Comparison of ENCODE assay signal across 22 mouse cellular contexts in genomic region chr3:20026481-20026880, GRCm38 (mm10). TPM values are rescaled to one million over a fixed set of nuclear protein-coding genes. Genes with fewer than 3 reads are reported as not detected.
DNase-seq lines count a peak whose midpoint lies in the region; ATAC-seq and TF ChIP-seq lines count a peak whose summit lies in the region.
"Had no signal": no experiment of that assay in that cellular context is flagged by ENCODE, and none has a peak within 500 bp of the region (broad histone marks: within the 10 kb centered on the region; RNA-seq: fewer than 3 reads in every experiment).

No protein-coding gene starts in this region.

- H3K4me2 ChIP-seq in hindbrain, embryonic 12.5 days (replicated peaks) = no peak overlapping the region
- H3K4me2 ChIP-seq: embryonic facial prominence, embryonic 13.5 days; forebrain, embryonic 12.5 days; heart, embryonic 12.5 days; hindbrain, embryonic 15.5 days had no signal

- peaks cover 22% of the 10 kb centered on the region for H3K36me3 ChIP-seq in spleen, adult 2 months (ENCODE audit: control insufficient read depth, insufficient read depth, low read length)
- H3K36me3 ChIP-seq in MEL (ENCODE audit: control insufficient read depth in 1 of 2, insufficient read depth in 2 of 2, low read length in 2 of 2) = peaks cover 27 to 39% of the 10 kb centered on the region in 2 experiments
- H3K36me3 ChIP-seq in hindbrain, embryonic 12.5 days = peaks cover 45% of the 10 kb centered on the region

- TF ChIP-seq CTCF in spleen, adult 2 months (IDR thresholded peaks at IDR 0.05; ENCODE audit: extremely low read depth, insufficient read depth, insufficient read length, insufficient replicate concordance) = no peak
- TF ChIP-seq CTCF in MEL (IDR thresholded peaks at IDR 0.05 in 2 of 3, conservative IDR thresholded peaks at IDR 0.05 in 1 of 3; ENCODE audit: control insufficient read depth in 1 of 3, insufficient read depth in 1 of 3, low read depth in 2 of 3, low read length in 3 of 3, poor library complexity in 1 of 3, severe bottlenecking in 1 of 3) = no peak

- no peaks in the 10 kb centered on the region for H3K9me3 ChIP-seq in MEL (replicated peaks; ENCODE audit: insufficient read depth, low read length)
- no peaks in the 10 kb centered on the region for H3K9me3 ChIP-seq in hindbrain, embryonic 12.5 days (replicated peaks)
- H3K9me3 ChIP-seq: embryonic facial prominence, embryonic 13.5 days; forebrain, embryonic 12.5 days; heart, embryonic 12.5 days; hindbrain, embryonic 10.5 days; hindbrain, embryonic 15.5 days had no signal

- ATAC-seq in megakaryocyte, adult 5-6 weeks (ENCODE audit: poor library complexity, severe bottlenecking) = peak; percentile 33
- no peak for ATAC-seq in hindbrain, embryonic 12.5 days (ENCODE audit: low FRiP score)
- ATAC-seq: activated CD4-positive, CD25-positive, alpha-beta regulatory T cell, adult 4 months; CD4-positive, CD25-positive, alpha-beta regulatory T cell, adult 4 months; forebrain, embryonic 16.5 days; Patski had no signal

- no peak for TF ChIP-seq RAD21 in MEL (IDR thresholded peaks at IDR 0.05; ENCODE audit: low read depth, low read length)

- no peak overlapping the region; the same call in 1 of the 2 replicates for H3K9ac ChIP-seq in MEL (ENCODE audit: control insufficient read depth, low read depth, low read length, poor library complexity, severe bottlenecking)
- no peak overlapping the region for H3K9ac ChIP-seq in hindbrain, embryonic 12.5 days
- H3K9ac ChIP-seq: embryonic facial prominence, embryonic 13.5 days; forebrain, embryonic 12.5 days; heart, embryonic 12.5 days; hindbrain, embryonic 15.5 days had no signal

- H3K4me3 ChIP-seq in spleen, adult 2 months (ENCODE audit: extremely low read depth, insufficient read depth, insufficient read length) = no peak overlapping the region
- H3K4me3 ChIP-seq in MEL (ENCODE audit: control insufficient read depth in 1 of 2, insufficient read depth in 1 of 2, low read depth in 2 of 2, low read length in 2 of 2) = no peak overlapping the region
- H3K4me3 ChIP-seq in brown adipose tissue, adult 24 weeks (ENCODE audit: insufficient read depth, low read depth, low read length) = no peak overlapping the region
- no peak overlapping the region for H3K4me3 ChIP-seq in hindbrain, embryonic 12.5 days
- H3K4me3 ChIP-seq: embryonic facial prominence, embryonic 13.5 days; forebrain, embryonic 12.5 days; heart, embryonic 12.5 days; hindbrain, embryonic 10.5 days; hindbrain, embryonic 15.5 days had no signal

- H3K79me2 ChIP-seq in MEL (ENCODE audit: control insufficient read depth, insufficient read depth, low read length, poor library complexity) = no peaks in the 10 kb centered on the region

- H3K4me1 ChIP-seq in spleen, adult 2 months (ENCODE audit: control insufficient read depth, insufficient read depth, insufficient read length) = peaks cover 14% of the 10 kb centered on the region; the same call in 1 of the 2 replicates
- H3K4me1 ChIP-seq in MEL (ENCODE audit: control insufficient read depth in 1 of 2, insufficient read depth in 2 of 2, low read length in 2 of 2) = peaks cover 15 to 31% of the 10 kb centered on the region in 2 experiments
- no peaks in the 10 kb centered on the region; the same call in 1 of the 2 replicates for H3K4me1 ChIP-seq in brown adipose tissue, adult 24 weeks (ENCODE audit: control insufficient read depth, insufficient read depth, insufficient read length, low read length)
- no peaks in the 10 kb centered on the region for H3K4me1 ChIP-seq in hindbrain, embryonic 12.5 days
- H3K4me1 ChIP-seq: embryonic facial prominence, embryonic 13.5 days; forebrain, embryonic 12.5 days; heart, embryonic 12.5 days; hindbrain, embryonic 10.5 days; hindbrain, embryonic 15.5 days had no signal

- no peak for DNase-seq in spleen, adult 2 months (ENCODE audit: low read depth in 1 of 2, low spot score in 2 of 2)
- DNase-seq in spleen, postnatal 10 days (ENCODE audit: low spot score in 2 of 2) = no peak
- peak; percentile 38 for DNase-seq in MEL (ENCODE audit: low read depth, low spot score)
- no peak for DNase-seq in cerebellum, adult 18-20 months
- no peak for DNase-seq in ovary, postnatal 36 days (ENCODE audit: low spot score)
- DNase-seq: adrenal gland, postnatal 14 days; cerebellum, adult 11 months; cerebellum, adult 9-10 months; cerebellum, postnatal 25 days; gastrocnemius, postnatal 14 days had no signal

- no peak for TF ChIP-seq POLR2A in spleen, adult 2 months (IDR thresholded peaks at IDR 0.05; ENCODE audit: low read depth, low read length)
- TF ChIP-seq POLR2A in MEL (IDR thresholded peaks at IDR 0.05; ENCODE audit: control insufficient read depth in 1 of 2, insufficient read depth in 1 of 2, low read depth in 1 of 2, low read length in 2 of 2, poor library complexity in 1 of 2) = no peak

- H3K27ac ChIP-seq in spleen, adult 2 months (ENCODE audit: insufficient read depth, low read length) = peak overlapping the region; percentile 79
- H3K27ac ChIP-seq in MEL (ENCODE audit: control insufficient read depth, low read depth, low read length) = peak overlapping the region; percentile 63
- H3K27ac ChIP-seq in brown adipose tissue, adult 24 weeks (replicated peaks; ENCODE audit: low read depth, low read length) = peak overlapping the region; percentile 79; the same call in 1 of the 2 replicates
- H3K27ac ChIP-seq in hindbrain, embryonic 12.5 days = no peak overlapping the region
- H3K27ac ChIP-seq: embryonic facial prominence, embryonic 13.5 days; forebrain, embryonic 12.5 days; hindbrain, embryonic 10.5 days; hindbrain, embryonic 15.5 days had no signal

- TF ChIP-seq EP300 in MEL (IDR thresholded peaks at IDR 0.05; ENCODE audit: low read depth in 1 of 2, low read length in 2 of 2) = peak; percentile 36 to 58; a peak in 2 of 4 replicates

- H3K27me3 ChIP-seq in spleen, adult 2 months (ENCODE audit: control insufficient read depth, insufficient read depth, low read length) = no peaks in the 10 kb centered on the region
- H3K27me3 ChIP-seq in MEL (ENCODE audit: control insufficient read depth in 1 of 2, insufficient read depth in 2 of 2, low read length in 2 of 2) = no peaks in the 10 kb centered on the region
- no peaks in the 10 kb centered on the region for H3K27me3 ChIP-seq in hindbrain, embryonic 12.5 days
- H3K27me3 ChIP-seq: embryonic facial prominence, embryonic 13.5 days; forebrain, embryonic 12.5 days; heart, embryonic 12.5 days; hindbrain, embryonic 15.5 days; Patski had no signal

TF ChIP-seq in MEL, 35 proteins besides CTCF, POLR2A, EP300 and RAD21:
- TF ChIP-seq KAT2A (conservative IDR thresholded peaks at IDR 0.05; ENCODE audit: low read depth, low read length) (no peak), MYC (IDR thresholded peaks at IDR 0.05; ENCODE audit: low read depth, low read length) (no peak), ETS1 (IDR thresholded peaks at IDR 0.05; ENCODE audit: low read depth, low read length) (peak; percentile 24; the same call in 1 of the 2 replicates), ZNF384 (IDR thresholded peaks at IDR 0.05; ENCODE audit: low read depth, low read length) (no peak), UBTF (IDR thresholded peaks at IDR 0.05; ENCODE audit: borderline replicate concordance, insufficient read depth, low read depth, low read length) (no peak)

RNA-seq across cellular contexts. Expression of gene Hps3, which starts 8.6 kb away (rescaled TPM):
- polyA plus RNA-seq in spleen, adult 2 months (2012; rRNA removed) = 58.4 and 97.2 TPM in 2 replicates
- 7.0 and 9.2 TPM in 2 replicates for total RNA-seq in MEL (2012; rRNA removed)
- 10 to 100 TPM in 1 of 2 experiments, not detected in 1; 10.5 TPM for polyA plus RNA-seq in MEL (2012; ENCODE audit: insufficient read depth in 1 of 2, insufficient read length in 2 of 2, low read depth in 1 of 2, low replicate concordance in 2 of 2, missing spikeins in 1 of 2)
- 7.9 and 8.4 TPM in 2 replicates for polyA plus RNA-seq in brown adipose tissue, adult 24 weeks (2012; ENCODE audit: insufficient read depth, insufficient read length, missing spikeins)
- total RNA-seq in megakaryocyte, adult 5-6 weeks (2015) = 109 and 112 TPM in 2 replicates
- 88.3 and 94.4 TPM in 2 replicates for total RNA-seq in megakaryocyte, adult 5-6 weeks (2017)
- 13.6 and 14.0 TPM in 2 replicates for polyA plus RNA-seq in hindbrain, embryonic 12.5 days (2016; fragmentation: Nextera tagmentation; extraction: Ambion mirVana)

RNA-seq across cellular contexts. Expression of gene Hltf, which starts 31.1 kb away (rescaled TPM):
- polyA plus RNA-seq in spleen, adult 2 months (2012; rRNA removed) = 3.9 and 4.1 TPM in 2 replicates
- 10.0 and 10.7 TPM in 2 replicates for total RNA-seq in MEL (2012; rRNA removed)
- 1 to 10 TPM in 1 of 2 experiments, not detected in 1; 9.8 TPM for polyA plus RNA-seq in MEL (2012; ENCODE audit: insufficient read depth in 1 of 2, insufficient read length in 2 of 2, low read depth in 1 of 2, low replicate concordance in 2 of 2, missing spikeins in 1 of 2)
- 7.8 and 8.9 TPM in 2 replicates for polyA plus RNA-seq in brown adipose tissue, adult 24 weeks (2012; ENCODE audit: insufficient read depth, insufficient read length, missing spikeins)
- total RNA-seq in megakaryocyte, adult 5-6 weeks (2015) = 57.8 and 70.3 TPM in 2 replicates
- 51.8 and 58.5 TPM in 2 replicates for total RNA-seq in megakaryocyte, adult 5-6 weeks (2017)
- 22.4 and 24.4 TPM in 2 replicates for polyA plus RNA-seq in hindbrain, embryonic 12.5 days (2016; fragmentation: Nextera tagmentation; extraction: Ambion mirVana)
